Mouse (Mus musculus) brain, embryonic 14.5 days (tissue): ENCODE measurements around the gene Abhd14a.

ENCODE experiments used
- CTCF ChIP-seq: fragments of 200-500 bp; IDR thresholded peaks from 2 replicates; pipeline ENCODE4 v1.5.1; 2012; ENCODE audit warnings: inconsistent platforms, mild to moderate bottlenecking, moderate library complexity, borderline replicate concordance; ENCODE audit not compliant: insufficient read depth, insufficient read length; ENCODE audit errors: extremely low read depth
- POLR2A ChIP-seq: fragments of 200-500 bp; IDR thresholded peaks from 2 replicates; pipeline ENCODE4 v1.6.1; 2012; ENCODE audit warnings: mild to moderate bottlenecking, inconsistent platforms, borderline replicate concordance; ENCODE audit not compliant: poor library complexity, insufficient read depth, insufficient read length, severe bottlenecking; ENCODE audit errors: extremely low read depth

DNA sequence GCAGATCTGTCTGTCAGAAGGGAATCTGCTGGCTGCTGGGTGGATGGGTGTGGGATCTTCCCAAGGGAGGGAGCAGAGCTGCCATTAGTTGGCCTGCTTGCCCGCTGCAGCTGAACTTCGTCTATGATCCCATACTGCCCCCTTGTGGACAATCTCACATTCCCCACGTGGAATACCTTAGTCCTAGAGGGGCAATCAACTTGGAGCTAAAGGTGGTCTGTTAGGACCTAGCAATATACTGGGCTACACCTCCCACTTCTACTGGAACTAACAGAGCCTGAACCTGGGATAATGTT is 25.7 kb downstream of the Abhd14a start:
- peak; percentile 94 for TF ChIP-seq CTCF
- no peak for TF ChIP-seq POLR2A
